Mouse (Mus musculus): Measurements from ENCODE around the gene B4galt1. TPM values are rescaled to one million over a fixed set of nuclear protein-coding genes. Genes with fewer than 3 reads are reported as not detected.
A peak's percentile ranks its signal among the peaks of the same experiment; 100 is the strongest.

B4galt1 gene
- 27.0 and 34.7 TPM in 2 replicates for total RNA-seq (2017)

GRCm38 (mm10) chr4:40853565-40854386, at the start of gene B4galt1:
B4galt1 (minus strand) TSS chr4:40854005.
- ATAC-seq (replicated peaks; ENCODE audit: low read depth, poor library complexity, severe bottlenecking), result peak; percentile 75

GRCm38 (mm10) chr4:40900612-40901011, 46.8 kb upstream of the B4galt1 start:
- ATAC-seq (replicated peaks; ENCODE audit: low read depth, poor library complexity, severe bottlenecking), result no peak

- ATAC-seq (replicated peaks; ENCODE audit: low read depth, poor library complexity, severe bottlenecking), result no peak
Measured at GRCm38 (mm10) chr4:40900071-40900470, 46.3 kb upstream of the B4galt1 start.

DNA sequence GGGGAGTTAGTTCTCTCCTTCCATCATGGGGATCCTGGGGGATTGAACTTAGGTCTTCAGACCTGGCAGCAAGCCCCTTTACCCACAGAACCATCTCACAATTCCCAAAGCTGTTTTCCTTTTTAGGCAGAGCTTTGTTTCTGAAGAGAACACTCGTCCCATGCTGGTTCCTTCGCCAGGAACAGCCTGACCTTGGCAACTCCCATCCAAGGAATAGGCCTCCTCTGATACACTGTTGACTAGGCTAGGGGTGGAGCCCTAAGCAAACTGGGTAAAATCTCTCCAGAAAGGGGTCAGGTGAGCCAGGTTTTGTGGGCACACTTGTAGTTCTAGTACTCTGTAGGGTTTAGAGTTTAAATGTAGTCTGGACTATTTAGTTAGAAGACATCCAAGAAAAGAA, 45.5 kb upstream of the B4galt1 start:
- no peak for ATAC-seq (replicated peaks; ENCODE audit: low read depth, poor library complexity, severe bottlenecking)

- no peak for ATAC-seq (replicated peaks; ENCODE audit: low read depth, poor library complexity, severe bottlenecking)
Measured at GRCm38 (mm10) chr4:40898476-40899044, 44.8 kb upstream of the B4galt1 start.

GRCm38 (mm10) chr4:40895646-40896045, 41.8 kb upstream of the B4galt1 start:
- no peak for ATAC-seq (replicated peaks; ENCODE audit: low read depth, poor library complexity, severe bottlenecking)

GRCm38 (mm10) chr4:40895118-40895517, 41.3 kb upstream of the B4galt1 start:
- no peak for ATAC-seq (replicated peaks; ENCODE audit: low read depth, poor library complexity, severe bottlenecking)

GRCm38 (mm10) chr4:40891206-40891605, 37.4 kb upstream of the B4galt1 start:
- ATAC-seq (replicated peaks; ENCODE audit: low read depth, poor library complexity, severe bottlenecking), result no peak

DNA sequence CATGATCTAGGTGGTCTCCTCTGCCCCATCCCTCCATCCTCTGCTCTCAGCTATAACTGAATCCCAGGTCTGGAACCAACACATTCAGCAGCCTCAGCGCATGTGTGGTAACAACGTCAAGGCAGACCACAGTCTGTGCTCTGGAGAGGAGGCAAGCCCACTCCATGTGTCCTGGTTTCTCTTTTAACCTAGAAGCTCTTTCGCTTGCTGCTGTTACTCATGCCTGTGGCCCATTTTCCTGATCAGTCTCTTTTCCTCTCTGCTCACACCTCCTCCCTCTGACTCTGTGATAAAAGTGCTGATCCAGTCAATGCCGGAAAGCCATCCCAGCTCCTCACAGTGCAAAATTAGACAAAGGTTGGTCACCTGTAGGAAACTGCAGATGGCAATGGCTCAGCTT, 36.2 kb upstream of the B4galt1 start:
- ATAC-seq (replicated peaks; ENCODE audit: low read depth, poor library complexity, severe bottlenecking), result no peak

GRCm38 (mm10) chr4:40889252-40889651, 35.4 kb upstream of the B4galt1 start:
- ATAC-seq (replicated peaks; ENCODE audit: low read depth, poor library complexity, severe bottlenecking), result no peak

DNA sequence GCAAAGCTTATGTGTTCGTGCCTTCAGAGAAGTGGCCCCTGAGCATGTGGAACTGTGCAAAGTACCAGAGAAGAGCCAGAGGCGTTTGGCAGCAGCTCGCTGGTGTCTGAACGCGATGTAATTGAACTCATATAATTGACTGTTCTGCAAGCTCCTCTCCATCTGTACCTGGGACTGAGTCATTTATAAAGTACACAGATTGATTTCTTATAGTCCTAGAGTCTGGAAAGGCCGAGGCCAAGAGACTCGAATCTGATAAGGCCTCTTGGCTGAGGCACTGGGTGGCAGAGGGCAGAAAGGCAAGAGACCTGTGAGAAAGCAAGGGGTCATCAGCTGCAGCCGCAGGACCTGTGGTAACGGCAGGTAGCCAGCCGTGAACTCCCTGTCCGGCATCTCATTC, 35.0 kb upstream of the B4galt1 start:
- ATAC-seq (replicated peaks; ENCODE audit: low read depth, poor library complexity, severe bottlenecking), result no peak

GRCm38 (mm10) chr4:40885883-40886282, 32.1 kb upstream of the B4galt1 start:
- no peak for ATAC-seq (replicated peaks; ENCODE audit: low read depth, poor library complexity, severe bottlenecking)

DNA sequence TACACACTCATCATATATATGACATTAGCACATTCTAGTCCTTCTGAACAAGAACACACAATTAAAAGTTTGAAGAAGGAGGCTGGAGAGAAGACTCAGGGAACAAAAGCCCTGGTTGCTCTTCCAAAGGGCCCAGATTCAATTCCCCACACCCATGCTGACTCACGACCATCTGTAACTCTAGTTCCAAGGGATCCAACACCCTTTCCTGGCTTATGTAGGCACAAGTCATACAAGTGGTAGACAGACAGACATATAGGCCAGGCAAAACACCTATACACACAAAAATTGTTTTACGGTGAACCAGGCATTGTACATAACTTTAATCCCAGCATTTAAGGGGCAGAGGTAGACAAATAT, 31.3 kb upstream of the B4galt1 start:
- ATAC-seq (replicated peaks; ENCODE audit: low read depth, poor library complexity, severe bottlenecking), result no peak

- ATAC-seq (replicated peaks; ENCODE audit: low read depth, poor library complexity, severe bottlenecking), result no peak
Measured at GRCm38 (mm10) chr4:40884282-40885165, 30.7 kb upstream of the B4galt1 start.

GRCm38 (mm10) chr4:40883200-40883599, 29.4 kb upstream of the B4galt1 start:
- ATAC-seq (replicated peaks; ENCODE audit: low read depth, poor library complexity, severe bottlenecking), result no peak

DNA sequence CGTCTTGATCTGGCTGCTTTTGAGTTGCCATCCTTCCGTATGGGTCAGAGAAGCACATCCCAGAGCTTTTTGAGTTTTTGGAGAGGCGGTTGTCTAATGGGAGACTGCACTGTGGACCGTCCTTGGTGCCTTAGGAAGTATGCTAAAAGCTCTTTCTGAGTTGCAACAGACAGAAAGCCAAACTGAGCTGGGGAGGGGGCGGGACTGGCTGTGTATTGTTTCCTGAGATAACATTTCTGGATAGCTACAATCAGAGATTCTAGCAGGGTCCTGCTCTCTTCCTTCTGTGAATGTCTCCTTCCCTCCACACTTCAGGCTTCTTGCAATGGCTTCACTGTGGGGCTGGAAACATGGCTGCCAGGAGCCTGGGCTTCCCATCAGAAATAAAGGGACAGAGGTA, 23.7 kb upstream of the B4galt1 start:
- no peak for ATAC-seq (replicated peaks; ENCODE audit: low read depth, poor library complexity, severe bottlenecking)

- peak; percentile 58 for ATAC-seq (replicated peaks; ENCODE audit: low read depth, poor library complexity, severe bottlenecking)
Measured at GRCm38 (mm10) chr4:40876814-40877371, 23.1 kb upstream of the B4galt1 start.

- ATAC-seq (replicated peaks; ENCODE audit: low read depth, poor library complexity, severe bottlenecking), result peak; percentile 28
Measured at GRCm38 (mm10) chr4:40875842-40876241, 22.0 kb upstream of the B4galt1 start.

- ATAC-seq (replicated peaks; ENCODE audit: low read depth, poor library complexity, severe bottlenecking), result peak; percentile 63
Measured at GRCm38 (mm10) chr4:40874794-40875552, 21.2 kb upstream of the B4galt1 start.

DNA sequence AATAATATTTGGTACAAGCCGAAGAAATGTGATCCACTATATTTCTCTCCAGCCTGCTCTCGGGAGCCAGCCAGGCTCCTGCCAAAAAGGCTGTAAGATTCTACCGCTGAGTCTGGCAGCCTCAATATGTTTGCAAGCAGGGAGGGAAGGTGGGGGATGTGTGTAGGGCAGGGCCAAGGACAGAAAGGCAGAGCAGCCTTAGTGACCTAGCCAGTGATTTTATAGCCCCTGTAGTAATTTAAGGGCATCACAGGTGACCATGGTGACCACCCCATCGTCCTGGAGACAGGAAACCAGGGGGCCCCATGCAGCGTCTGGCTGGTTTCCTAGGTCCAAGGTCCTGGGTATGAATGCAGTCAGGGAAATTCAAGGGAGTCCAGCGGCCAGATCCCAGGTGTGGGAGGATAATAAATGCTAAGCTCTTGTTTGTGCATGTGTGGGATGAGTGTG, 20.4 kb upstream of the B4galt1 start:
- no peak for ATAC-seq (replicated peaks; ENCODE audit: low read depth, poor library complexity, severe bottlenecking)
